Mouse (Mus musculus) mouse trophoblast stem cell (cell line): ENCODE data around the gene Ap1g2.

Source experiments
- in situ Hi-C, 2 experiments: fragments of 300-500 bp; cut with MseI, MboI; formaldehyde crosslinking; loops; 2 replicates in 1 of 2; 3 replicates in 1 of 2; pipeline ENCODE4 v1.15.1; 2025

Gene Ap1g2

DNA sequence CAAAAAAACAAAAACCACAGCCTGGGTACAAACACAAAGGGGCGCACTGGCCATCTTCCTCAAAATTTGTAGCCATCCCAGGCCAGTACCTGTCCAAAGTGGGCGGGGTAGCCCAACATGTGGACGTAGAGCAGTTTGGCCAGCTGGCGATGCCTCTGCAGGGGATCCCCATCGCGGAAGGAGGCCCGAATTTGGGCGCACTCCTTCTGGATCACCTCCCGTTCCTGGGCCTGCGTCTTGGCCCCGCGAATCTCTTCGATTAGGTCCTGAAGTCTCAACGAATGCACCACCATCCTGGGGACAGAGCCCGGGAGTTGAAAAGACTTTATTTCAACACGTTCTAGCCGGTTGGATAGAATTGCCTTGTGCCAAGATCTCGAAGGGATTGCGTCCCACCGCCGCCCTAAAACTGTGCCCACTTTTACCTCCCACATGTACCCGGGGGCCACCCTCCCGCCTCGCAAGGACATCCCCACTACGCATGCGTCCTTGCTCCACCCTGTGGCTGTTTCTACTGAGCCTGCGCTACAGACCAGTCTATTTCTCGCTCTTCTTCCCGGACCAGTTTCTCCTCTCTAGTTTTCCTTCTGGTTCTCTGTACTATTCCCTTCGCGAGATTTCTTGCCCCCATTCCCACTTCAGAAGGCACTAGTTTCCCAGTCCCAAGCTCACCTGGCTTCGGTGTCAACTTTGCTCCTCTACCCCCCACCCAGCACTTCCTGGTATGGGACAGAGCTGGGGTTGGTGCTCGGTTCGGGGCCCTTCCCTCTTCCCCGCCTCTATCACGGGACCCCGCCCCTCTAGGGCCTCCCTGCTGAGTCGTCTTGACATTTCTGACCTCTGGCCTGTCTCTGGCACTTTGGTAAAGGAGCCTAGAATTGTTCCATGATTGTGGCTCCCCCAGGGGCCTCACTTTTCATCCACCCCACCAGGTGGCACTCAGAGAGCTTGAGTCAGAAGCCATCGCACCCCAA, at the start of gene Ap1g2:
Gene Ap1g2 (minus strand): TSS at position 758 of the 974 bp plus-strand sequence.
- in situ Hi-C loops, result no loop called here

GRCm38 (mm10) chr14:55152951-55153481, 46.6 kb upstream of the Ap1g2 start:
- in situ Hi-C loops, result loop anchor here in 1 of 2 experiments (25.0 kb wide), 1 partner anchor 284 kb away; no protein-coding TSS in a partner anchor

GRCm38 (mm10) chr14:55152174-55152573, 45.8 kb upstream of the Ap1g2 start:
- in situ Hi-C loops, result loop anchor here in 1 of 2 experiments (25.0 kb wide), 1 partner anchor 285 kb away; no protein-coding TSS in a partner anchor

- in situ Hi-C loops, result loop anchor here in 1 of 2 experiments (25.0 kb wide), 1 partner anchor 286 kb away; no protein-coding TSS in a partner anchor
These were observed 44.6 kb upstream of the Ap1g2 start for GRCm38 (mm10) chr14:55150985-55151384.

- in situ Hi-C loops, result no loop called here
These were observed 42.6 kb upstream of the Ap1g2 start for GRCm38 (mm10) chr14:55149041-55149440.

GRCm38 (mm10) chr14:55148363-55148915, 42.0 kb upstream of the Ap1g2 start:
- in situ Hi-C loops, result no loop called here

DNA sequence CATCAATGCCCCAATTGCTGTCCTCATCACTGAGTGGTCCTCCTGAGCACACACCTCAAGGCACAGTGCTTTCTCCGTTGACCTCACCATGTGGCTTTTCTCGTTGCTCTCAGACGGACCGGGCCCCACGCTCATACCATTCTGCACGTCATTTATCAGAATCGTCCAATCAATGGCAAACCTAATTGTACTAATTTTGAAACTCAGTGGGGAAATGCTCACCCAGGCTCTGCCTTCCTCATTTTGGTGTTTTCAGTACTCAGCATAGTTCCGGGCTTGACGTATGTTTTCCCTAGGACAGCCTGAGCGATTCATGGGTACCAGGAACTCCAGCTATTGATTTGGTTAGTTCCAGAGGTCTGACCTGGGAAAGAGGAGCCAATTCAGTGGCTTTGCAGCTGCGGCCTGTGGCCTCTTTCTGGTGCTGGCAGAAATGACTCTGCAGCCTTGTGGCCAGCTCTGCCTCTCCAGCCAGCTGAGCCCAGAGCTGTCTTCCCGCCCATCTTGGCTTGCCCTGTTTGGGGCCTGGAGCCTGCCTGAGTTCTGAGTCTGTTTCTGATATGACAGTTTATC, 40.5 kb upstream of the Ap1g2 start:
- in situ Hi-C loops, result no loop called here

GRCm38 (mm10) chr14:55146324-55146723, 39.9 kb upstream of the Ap1g2 start:
- in situ Hi-C loops, result no loop called here

DNA sequence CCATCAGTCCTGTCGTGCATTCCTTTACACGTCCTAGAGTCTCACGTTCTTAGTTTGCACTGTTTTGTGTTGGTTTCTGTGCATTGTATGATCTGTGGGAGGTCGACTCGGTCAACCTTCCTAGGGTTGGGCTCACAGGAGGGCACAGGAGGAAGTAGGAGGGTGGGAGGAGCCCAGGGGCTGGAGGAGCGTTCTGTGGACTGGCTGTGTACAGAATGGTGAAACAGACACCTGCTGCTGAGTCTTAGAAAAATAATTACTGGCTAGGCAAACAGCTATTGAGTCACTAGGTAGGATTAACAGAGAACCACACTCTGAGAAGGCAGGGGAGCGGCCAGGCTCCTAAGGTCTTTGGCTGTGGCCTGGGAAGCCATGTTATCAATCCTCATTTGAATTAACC, 32.9 kb upstream of the Ap1g2 start:
- in situ Hi-C loops, result no loop called here

DNA sequence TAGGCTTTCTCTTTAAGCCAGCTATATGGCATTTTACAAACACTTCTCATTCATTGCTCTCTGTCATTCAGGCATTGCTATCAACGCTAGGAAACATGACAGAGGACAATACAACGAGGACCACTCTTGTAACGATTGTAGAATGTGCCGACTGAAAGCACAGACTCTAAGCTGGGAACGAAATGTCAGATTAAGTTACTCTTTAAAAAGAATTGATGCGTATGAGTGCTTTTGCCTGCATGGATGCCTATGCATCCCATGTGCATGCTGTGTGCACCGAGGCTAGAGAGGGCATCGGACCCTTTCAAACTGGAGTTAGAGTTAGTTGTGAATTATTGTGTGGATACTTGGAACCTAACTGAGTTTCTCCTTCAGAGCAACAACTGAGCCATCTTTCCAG, 29.3 kb upstream of the Ap1g2 start:
- in situ Hi-C loops, result no loop called here

GRCm38 (mm10) chr14:55126521-55126920, 20.1 kb upstream of the Ap1g2 start:
- in situ Hi-C loops, result loop anchor here in 1 of 2 experiments (5.0 kb wide), 1 partner anchor 311 kb away; no protein-coding TSS in a partner anchor

DNA sequence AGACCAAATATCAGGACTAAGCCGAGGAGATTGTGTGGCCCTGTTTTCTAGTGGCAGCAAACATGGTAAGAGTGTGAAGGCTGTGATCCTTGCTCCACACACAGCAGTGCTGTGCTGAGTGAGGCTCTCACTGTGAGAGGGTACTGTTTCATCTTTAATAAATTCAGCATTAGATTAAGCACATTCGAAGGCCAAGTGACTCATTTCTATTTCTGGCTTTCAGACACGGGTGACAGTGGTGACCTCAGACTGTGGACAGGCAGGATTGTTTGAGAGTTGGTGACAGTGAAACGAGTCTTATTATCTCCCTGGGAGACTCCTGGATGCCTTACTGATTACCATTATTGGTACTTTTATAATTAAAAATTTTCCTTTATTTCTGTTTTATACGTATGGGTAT, 19.3 kb upstream of the Ap1g2 start:
- in situ Hi-C loops, result loop anchor here in 1 of 2 experiments (5.0 kb wide), 1 partner anchor 312 kb away; no protein-coding TSS in a partner anchor

DNA sequence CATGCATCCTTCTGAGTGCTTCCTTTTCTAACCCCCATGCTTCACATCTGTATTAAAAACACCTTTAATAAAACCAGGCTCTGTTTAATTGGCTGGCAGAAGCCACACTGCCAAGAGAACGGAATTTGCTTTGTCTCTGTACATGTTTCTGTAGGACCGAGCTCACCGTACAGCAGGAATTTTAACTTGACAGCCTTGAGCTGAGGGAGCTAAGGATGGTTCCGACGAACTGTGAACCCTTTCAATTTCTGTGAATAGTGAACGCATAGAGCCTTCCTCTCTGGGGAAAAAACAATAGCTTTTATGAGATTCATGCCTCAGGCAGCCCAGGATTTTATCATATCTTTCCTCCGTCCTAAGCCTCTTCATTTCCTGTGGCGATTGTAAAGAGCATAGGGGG, 16.0 kb upstream of the Ap1g2 start:
- in situ Hi-C loops, result no loop called here

DNA sequence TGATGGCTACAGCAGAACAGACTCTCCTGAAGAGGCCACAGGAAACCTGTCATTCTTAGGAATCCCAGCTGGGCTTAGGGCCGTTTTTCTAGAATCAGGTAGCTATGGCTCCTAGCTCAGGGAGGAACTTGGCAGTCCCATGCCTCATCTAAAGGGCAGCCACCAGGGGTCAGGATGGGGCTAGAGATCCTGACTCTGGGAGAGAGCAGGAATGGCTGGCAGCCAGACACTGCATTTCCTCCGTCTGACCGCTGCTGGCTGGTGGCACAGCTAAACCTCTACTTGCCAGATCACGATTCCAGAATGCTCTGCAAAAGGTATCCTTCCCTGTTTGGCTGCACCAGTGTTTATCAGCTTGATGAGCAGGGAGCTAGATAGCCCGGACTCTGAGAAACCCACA, 15.6 kb upstream of the Ap1g2 start:
- in situ Hi-C loops, result no loop called here

GRCm38 (mm10) chr14:55119421-55120134, 13.2 kb upstream of the Ap1g2 start:
- in situ Hi-C loops, result no loop called here

DNA sequence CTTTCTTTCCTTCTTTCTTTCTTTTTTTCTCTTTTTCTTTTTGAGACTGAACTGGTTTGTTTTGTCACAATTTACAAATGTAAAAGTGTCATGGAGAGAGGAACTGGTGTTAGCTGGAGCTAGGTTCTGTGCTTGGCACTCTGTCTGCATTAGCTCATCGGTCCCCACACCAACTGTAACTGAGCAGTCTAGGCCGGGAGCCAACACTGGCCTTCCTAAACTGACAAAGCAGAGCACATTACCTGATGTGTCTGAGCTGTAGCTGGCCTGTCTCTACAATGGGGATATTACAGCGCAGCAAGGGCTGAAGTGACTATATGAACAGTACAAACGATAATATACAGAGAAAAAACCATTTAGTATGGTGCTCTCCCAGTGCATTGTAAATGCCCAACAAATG, 12.5 kb upstream of the Ap1g2 start:
- in situ Hi-C loops, result no loop called here

- in situ Hi-C loops, result no loop called here
These were observed 10.2 kb upstream of the Ap1g2 start, which contains the start of gene Jph4 for GRCm38 (mm10) chr14:55116425-55117200. Gene Jph4, minus strand, starts transcription at chr14:55116935.

GRCm38 (mm10) chr14:55115846-55116245, 9.5 kb upstream of the Ap1g2 start:
- in situ Hi-C loops, result no loop called here

- in situ Hi-C loops, result no loop called here
These were observed 8.6 kb upstream of the Ap1g2 start for GRCm38 (mm10) chr14:55114759-55115701.
